Mouse (Mus musculus) megakaryocyte, adult 5-6 weeks (primary cell): ENCODE results near the gene Lhfpl3. TPM values are rescaled to one million over a fixed set of nuclear protein-coding genes. Genes with fewer than 3 reads are reported as not detected.
A peak's percentile ranks its signal among the peaks of the same experiment; 100 is the strongest.

Source experiments
- ATAC-seq: 2 replicates; pipeline ENCODE4 v1.8.0; 2016; ENCODE audit warnings: mild to moderate bottlenecking, inconsistent platforms; ENCODE audit not compliant: poor library complexity, severe bottlenecking
- total RNA-seq, 2 experiments: library from RNA; stranded (forward) in 1 of 2; stranded (reverse) in 1 of 2; fragments of 153-499, 151-499 nt in 1 of 2; fragments of 221-1000, 200-1000 nt in 1 of 2; gene quantifications; 2 replicates each; pipeline versions ENCODE4 v1.2.3 to v1.2.4; 2015 to 2017

Gene Lhfpl3
- total RNA-seq, 2 experiments from 2014 or later, result not detected

DNA sequence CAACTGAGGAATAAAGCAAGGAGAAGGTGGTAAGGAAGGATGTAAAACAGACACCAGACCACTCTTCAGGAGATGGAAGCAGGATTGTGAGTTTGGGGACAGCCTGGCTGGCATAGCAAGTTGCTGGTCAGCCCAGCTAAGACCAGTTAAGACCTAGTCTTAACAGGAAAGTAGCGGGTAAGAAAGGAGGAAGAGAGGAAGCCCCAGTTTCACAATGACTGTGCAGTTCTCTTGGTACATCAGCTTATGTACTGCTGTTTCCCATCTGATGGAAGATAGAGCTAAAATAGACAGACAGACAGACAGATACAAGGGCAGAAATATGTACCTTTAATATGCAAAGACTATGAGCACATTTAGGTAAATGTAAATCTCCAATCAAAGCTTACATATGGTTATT lies 171.3 kb downstream of the Lhfpl3 start:
- no peak for ATAC-seq

DNA sequence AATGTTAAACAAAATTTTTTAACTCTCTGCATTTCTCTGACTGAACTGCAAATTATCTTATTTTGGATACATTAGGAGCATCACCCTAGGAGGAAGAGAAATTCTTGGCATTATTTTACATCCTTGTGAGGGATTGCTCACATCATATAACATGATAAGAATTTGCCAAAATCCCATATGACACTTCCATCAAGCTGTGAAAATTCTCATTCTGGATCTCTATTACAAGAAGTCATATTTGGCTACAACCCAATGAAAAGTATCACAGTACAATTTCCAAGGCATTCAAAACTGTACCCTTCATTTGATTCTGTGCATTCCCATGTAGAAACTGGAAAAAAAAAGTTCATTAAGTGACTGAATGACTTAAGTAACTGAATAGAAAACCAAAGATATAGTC lies 180.3 kb downstream of the Lhfpl3 start:
- ATAC-seq, result no peak

DNA sequence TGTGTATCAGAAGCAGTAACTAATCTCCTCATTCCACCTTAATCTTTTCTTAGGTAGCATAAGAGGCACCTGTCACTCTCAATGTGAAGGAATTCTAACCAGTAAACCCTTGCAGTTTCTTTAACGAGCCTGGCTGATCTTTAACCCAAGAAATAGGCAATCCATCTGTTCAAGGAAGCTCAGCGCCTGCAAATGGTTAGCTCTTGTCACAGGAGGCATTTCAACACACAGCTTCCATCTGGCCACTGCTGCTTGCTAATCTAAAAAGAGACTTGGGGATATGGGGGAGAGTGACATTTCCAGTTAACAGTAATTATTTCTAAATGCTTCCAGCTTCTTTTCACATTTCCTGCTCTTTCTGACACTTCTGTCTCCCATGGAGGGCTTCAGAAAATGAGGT lies 182.9 kb downstream of the Lhfpl3 start:
- no peak for ATAC-seq

DNA sequence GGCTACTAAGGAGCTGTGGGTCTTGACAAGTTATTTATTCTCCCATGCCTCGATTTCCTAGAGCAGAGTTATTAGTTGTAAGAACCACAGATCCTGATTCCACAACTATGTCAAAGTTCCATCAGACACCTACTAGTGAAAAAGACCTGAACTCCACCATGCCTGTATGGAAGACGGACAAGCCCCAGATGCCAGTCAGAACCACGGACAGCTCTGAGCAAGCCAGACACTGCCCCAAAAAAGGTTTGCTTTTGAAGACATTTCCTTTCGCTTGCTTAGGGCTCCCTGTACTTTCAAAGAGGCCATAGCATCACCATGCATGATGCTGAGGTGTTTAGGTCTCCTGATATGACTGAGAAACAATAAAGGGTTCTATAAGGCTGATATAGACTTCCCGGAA lies 197.4 kb downstream of the Lhfpl3 start:
- ATAC-seq, result no peak

DNA sequence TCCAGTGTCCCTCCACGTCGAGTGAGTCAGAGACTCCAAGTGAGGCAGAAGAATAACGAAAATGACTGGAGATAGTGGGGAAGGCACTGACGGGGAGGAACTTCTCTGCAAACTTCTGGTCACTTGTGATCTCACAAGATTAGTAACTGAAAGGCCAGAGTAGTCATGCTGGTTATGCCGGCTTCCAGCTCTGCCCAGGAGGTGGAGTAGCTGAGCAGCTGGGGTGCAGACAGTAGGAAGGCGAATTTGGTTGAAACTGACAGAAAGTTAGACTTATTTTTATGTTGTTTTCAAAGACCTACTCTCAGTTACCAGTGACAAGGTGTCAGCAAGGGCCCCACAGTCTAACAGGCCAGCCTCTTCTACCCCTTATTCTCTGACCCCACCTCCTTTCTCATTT lies 217.4 kb downstream of the Lhfpl3 start:
- no peak for ATAC-seq

DNA sequence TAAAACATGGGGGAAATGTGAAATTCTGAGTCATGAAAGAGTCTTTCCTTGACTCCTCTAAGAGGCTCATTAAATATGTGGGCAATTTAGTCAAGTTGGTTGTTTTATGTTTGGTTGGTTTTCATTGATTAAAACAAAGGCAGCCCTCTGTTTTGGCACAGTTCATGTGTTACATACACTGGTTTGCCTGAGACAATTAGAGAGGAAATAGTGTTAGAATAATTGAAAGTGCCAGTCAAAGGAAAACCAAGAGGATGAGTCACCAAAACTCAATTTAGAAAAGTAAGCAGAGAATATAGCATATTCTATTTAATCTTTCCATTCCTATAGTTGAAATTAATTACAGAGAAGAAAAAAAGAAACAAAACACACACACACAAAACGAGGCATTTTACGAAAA lies 240.9 kb downstream of the Lhfpl3 start:
- no peak for ATAC-seq

DNA sequence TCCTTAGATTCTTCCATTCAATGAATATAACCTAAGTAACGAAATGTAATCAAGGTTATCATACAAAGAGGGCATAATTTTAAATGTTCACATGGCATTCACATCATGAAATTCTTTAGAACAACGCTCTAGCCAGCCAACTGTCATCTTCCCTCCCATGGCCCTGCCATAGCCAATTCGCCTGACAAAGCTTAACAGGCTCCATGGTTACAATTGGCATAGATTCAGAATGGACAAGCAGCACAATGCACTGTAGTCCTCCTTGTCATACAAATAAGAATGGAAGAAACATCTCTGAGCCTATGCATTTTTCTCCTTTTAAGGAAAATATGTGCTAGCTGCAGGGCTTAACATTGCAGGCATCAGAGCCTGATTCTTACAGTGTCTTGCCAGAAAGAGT lies 254.0 kb downstream of the Lhfpl3 start:
- no peak for ATAC-seq

DNA sequence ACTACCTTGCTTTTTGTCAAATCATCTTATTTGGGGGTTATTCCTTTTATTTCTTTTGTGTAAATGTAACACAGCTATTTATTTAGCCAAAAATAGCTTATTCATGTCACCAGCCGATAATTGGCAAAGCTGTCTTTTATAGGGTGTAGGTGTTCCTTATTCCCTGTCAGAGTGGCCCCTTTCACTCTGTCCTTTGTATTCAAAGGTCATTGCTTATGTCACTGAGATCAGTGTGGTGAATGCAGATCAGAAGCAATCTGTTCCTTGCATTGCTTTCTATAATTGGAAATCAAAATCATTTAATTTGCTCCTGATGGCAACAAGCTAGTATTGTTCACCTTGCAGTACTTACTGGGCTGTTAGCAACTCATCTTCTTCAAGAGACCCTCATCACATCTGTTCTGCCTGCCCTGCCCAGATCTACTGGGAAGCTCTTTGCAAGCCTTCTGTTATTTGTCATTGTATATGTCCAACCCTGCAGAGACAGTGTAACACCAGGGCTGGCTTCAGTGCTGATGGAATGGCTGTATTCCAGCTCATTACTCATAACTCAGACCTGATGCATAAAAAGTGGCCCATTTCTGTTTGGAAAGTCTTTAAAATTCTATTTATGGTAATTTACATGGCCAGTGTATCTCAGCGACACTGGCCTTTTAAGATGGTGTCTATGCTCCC lies 257.4 kb downstream of the Lhfpl3 start:
- no peak for ATAC-seq

DNA sequence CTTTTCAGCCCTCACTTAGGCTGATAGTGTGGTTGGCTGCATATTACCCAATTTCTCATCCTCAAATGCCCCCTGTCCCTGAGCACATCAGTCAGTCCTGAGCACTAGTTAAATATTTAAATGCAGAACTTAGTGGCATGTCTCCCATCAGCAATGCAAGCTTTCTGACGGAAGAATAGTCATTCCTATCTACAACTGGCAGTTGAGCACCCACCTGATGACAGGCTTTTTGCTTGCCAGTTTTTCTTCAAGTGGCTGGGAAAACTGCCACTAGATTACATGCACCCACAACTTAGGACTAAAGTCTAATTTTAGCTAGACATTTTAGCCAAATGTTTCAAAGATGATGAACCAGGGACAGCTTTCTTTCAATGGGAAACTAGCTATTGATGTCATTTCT lies 260.3 kb downstream of the Lhfpl3 start:
- ATAC-seq, result no peak

DNA sequence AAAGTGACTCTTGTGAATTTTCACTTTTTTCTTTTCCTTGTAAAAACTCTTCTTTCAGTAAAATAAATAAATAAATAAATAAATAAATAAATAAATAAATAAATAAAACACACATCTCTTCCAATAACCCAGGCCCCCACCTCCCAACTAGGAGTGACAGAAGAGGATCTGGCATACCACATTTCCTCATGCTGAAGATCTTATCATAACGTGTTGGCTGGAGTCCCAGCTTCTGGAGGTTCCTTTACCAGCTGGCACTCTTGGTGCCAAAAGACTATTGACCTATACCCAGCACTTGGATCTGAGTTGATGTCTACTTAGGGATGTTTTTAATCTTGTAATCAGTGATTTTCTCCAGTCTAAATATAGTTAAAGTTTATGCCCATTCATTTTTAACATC lies 264.6 kb downstream of the Lhfpl3 start:
- ATAC-seq, result no peak

DNA sequence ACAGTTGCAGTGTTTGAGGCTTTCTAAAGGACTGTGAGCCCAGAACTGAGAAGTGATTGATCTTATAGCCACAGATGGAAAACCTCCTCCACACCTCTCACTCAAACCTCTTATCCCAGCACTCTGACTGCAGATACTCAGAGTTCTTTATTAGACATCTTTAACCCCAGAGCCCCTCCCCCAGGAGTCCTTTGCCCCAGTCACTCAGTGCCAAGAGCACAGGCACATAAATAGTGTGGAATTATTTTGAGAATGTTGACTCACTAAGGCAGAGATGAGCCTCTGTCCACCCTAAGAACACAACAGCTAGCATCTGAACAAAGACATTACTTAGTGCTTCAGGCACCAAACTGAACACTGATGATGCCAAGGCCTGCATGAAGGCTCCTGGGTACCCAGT lies 268.1 kb downstream of the Lhfpl3 start:
- no peak for ATAC-seq

DNA sequence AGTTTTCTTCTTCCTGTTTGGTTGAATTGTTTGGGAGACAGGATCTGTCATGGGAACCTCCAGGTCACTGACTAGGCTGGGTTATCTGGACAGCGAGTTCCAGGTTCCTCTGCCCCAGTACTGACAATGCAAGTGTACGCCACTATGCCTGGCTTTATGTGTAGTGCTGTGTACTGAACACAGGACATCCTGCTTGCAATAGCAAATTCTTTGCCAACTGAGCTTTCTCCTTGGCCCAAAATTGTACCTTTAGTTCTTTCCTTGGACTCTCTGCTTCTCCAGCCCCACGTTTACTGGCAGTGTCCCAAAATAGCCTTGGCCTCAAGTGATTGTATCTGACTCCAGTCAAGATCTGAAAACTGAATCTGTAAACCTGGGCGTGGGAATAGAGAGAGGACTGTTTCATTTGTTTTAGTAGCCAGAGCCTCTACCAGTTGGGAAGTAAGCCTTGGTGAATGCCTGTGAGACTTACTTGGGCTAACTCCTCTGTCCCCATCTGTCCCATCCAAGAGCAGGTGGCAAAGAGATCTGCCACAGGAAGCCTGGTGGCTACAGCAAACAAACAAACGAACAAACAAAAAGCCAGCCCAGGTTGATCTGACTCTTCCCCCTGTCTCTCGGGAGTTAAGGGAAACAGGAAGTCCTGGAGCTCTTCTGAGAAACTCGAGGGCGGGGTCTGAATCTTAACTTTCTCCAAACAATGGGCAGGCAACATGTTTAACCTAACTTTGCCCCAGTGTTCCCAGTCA lies 269.9 kb downstream of the Lhfpl3 start:
- ATAC-seq, result no peak

DNA sequence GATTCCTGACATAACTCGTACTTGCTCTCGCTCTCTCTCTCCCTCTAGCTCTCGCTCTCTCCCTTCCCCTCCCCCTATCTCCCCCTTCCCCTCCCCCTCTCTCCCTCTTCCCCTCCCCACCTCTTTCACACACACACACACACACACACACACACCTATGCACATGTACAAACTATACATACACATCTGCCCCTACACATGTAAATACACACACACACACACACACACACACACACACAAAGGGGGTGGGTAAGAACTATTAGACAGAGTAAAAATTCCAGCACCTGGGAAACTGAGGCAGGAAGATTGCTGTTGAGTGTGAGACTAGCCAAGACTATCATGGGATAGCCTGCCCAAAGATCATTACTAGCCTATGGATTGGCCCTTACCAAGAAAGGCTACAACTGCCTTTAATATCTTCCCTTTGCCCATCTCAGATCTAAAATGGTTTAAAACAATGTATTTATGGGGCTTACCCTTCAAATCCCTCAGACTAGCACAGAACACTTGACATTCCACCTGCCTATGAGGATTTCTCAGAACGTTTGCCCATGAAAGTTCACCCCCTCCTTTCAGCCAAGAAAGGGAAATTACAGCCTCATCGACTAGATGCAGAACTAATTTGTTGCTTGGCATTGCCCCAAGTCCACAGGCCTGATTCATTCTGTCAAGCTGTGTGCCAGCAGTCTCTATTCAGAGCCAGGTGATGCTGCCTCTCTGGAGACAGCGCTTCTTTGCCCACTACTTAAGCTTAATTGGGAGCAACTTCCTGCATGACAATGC lies 289.3 kb downstream of the Lhfpl3 start:
- no peak for ATAC-seq

DNA sequence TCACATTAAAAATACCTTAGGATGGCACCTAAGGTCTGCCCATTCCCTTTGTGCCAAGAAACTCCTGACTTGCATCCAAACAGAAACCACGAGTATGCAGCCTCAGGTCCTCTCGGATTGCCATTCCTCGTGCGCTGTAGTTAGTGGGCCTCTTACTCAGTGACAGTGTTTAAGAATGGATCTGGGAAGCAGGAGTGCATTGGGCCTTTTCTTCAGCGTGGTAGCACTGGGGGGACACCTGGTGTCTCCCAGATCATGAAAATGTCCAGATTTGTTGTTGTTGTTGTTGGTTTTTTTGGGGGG lies 289.8 kb downstream of the Lhfpl3 start:
- ATAC-seq, result no peak

DNA sequence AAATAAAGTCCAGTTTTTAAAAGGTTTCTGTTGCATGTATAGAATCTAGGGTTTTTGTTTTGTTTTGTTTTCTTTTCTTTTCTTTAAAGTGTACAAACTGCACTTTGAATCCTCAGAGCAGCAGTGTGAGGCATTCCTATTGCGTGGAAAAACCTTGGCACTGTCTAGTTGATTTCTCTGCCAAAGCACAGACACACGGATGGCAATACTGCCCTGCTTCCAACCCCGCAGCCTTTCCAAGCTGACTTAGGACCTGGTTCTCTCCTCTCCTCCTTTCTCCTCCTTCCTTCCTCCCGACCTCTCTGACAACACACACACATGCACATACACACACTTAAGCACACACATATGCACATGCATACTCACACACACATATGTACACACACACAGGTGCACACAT lies 294.6 kb downstream of the Lhfpl3 start:
- ATAC-seq, result no peak

DNA sequence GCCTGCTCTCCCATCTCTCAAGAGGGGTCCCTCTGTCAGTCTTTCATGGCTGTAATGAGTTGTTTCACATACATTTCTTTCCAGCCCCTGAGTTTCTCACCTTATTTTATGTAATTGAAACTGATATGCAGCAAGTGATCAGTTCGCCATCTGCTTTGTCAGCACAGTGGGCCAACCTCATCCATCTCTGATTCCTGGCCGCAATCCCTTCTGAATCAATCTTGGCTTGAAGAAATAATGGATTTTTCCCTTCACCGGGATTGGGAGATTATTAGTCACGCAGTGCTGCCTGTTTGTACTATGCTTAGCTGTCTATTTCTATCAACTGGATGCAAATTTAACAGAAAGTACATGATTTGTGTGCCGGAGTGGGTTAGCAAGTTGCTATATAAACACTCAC lies 297.0 kb downstream of the Lhfpl3 start:
- ATAC-seq, result no peak

DNA sequence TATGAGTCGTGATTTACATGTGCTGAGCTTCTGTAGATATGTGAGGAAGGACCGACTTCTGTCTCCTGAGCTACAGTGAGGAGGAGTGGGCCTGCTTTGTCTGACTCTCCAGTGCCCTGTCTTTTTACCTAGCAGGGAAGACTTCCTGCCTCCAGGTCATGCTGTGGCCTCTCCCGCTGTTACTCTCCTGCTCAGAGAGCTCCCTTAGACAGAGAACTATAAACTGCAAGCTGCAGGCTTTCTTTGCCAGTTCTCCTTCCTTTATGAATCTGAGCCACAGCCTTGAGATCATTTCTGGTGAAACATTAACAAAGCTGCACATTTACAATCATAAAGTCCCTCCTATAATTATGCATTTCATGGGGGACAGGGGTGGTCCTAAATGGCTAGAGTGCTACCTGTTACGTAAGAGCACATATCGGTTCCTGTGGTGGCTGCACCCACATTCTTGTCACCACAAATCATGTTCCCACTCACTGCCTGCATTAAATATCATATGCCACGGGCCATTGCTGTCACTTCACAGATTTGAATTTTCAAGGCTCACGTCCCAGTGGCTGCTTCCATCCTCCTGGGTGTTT lies 303.3 kb downstream of the Lhfpl3 start:
- ATAC-seq, result no peak

DNA sequence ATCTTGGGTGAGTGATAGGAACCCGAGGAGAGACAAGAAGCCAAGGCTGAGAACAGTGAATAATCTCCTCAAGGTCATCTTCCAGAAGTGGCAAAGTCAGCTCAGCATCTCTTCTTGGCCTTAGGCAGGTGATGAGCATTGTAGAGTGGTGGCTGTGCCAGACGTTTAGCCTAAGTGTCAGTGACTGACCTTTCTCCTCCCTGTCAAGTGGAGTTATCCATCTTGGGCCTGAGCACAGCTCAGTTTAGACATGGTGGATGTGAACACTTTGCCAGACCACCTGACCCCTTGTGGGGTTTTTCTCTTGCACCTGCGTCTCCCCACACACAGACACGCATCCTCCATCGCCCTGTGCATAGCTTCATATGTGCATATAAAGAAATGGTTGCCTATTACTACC lies 305.6 kb downstream of the Lhfpl3 start:
- no peak for ATAC-seq

DNA sequence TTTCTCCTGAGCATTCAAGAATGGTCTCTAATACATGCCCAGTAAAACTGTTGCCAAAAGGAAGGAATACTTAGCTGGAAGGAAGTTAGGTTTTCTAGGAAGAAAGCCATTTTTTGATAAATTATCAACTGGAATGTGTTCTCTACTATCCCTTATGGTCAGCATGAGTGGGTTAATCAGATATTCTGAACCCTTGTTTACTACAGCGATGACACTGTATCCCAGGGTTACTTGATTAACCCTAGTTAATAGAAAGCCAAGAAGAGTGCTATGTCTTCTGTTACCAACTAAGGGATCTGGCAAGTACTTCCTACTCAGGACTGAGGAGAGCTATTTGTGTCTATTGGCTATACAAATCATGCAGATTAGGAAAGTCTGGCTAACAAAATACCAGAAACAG lies 349.0 kb downstream of the Lhfpl3 start:
- ATAC-seq, result no peak

DNA sequence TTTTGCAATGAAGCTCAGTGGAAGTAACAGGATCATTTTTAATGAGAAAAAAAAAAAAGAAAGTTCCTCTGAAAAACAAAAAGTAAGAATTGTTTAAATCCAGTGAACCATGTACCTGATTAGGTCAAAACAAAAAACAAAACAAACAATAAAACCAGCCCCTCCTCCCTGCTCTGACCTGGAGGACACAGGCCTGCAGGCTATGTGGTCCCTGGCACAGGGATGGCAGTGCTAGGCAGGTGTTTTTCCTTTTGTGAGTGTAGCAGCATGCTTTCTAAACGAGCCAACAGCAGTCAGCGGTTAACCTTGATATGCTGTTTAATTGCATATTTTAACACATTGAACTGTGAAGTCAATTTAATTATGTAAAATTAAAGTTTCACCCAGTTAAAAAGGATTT lies 360.7 kb downstream of the Lhfpl3 start:
- no peak for ATAC-seq

DNA sequence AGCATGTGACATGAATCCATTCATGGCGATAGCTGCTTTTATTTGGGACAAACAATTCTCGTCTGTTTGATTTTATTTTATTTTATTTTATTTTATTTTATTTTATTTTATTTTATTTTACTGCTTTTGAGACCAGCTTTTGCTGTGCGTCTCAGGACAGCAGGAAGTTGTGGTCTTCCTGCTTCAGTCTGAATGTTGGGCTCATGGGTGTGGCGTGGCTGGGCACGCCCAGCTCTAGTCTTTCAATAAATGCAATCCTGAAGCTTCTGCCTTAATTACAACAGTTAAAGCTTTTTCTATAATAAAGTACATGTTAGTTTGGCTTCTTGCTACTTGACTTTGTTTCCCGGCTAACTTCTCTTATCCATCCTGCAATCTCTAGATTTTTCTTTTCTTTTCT lies 365.4 kb downstream of the Lhfpl3 start:
- ATAC-seq, result 0 out of 2 replicates have a peak, but pooled peaks have one; percentile 53

DNA sequence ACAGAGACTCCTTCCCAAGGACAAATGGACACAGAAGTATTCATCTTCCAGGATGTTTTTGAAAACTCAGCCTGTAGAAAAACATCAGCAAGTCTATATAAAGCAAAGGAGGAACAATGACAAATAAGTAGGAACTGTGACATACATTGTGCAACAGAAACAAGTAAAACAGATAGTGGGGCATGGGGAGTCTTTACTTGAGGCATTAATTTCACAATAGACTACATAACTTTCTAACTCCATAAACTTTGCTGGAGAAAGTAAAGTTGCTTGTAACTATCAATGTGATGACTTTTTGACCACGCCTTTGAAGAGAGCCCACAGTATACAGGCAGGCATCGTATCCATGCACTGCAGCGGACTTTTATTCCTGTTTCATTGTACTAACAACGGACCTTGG lies 368.4 kb downstream of the Lhfpl3 start:
- peak; percentile 80 for ATAC-seq
